Mouse (Mus musculus): ENCODE measurements around the gene Ucma. TPM values are rescaled to one million over a fixed set of nuclear protein-coding genes. Genes with fewer than 3 reads are reported as not detected.

Ucma gene
- polyA plus RNA-seq (2014; fragmentation: Illumina TruSeq; extraction: RNeasy Lipid Tissue Mini Kit (QIAGEN cat#74804); ENCODE audit: low read depth, low replicate concordance), result not detected

GRCm38 (mm10) chr2:4975807-4976206 lies at the start of gene Ucma:
TSS of gene Ucma (plus strand) at chr2:4976122.

GRCm38 (mm10) chr2:5012491-5013324 lies 36.8 kb downstream of the Ucma start, which contains the start of gene Mcm10:
TSS of gene Mcm10 (minus strand) at chr2:5012791.

Other genes starting within 250 kb of the Ucma start
- gene Sephs1, start 94.6 kb upstream of the Ucma start, polyA plus RNA-seq (2014; fragmentation: Illumina TruSeq; extraction: RNeasy Lipid Tissue Mini Kit (QIAGEN cat#74804); ENCODE audit: low read depth, low replicate concordance), result 10.1 TPM
- 1,007 TPM for gene Phyh, start 57.1 kb upstream of the Ucma start, polyA plus RNA-seq (2014; fragmentation: Illumina TruSeq; extraction: RNeasy Lipid Tissue Mini Kit (QIAGEN cat#74804); ENCODE audit: low read depth, low replicate concordance)
- gene Mcm10, start 36.7 kb downstream of the Ucma start, polyA plus RNA-seq (2014; fragmentation: Illumina TruSeq; extraction: RNeasy Lipid Tissue Mini Kit (QIAGEN cat#74804); ENCODE audit: low read depth, low replicate concordance), result 0.16 TPM
- gene Optn, start 87.9 kb downstream of the Ucma start, polyA plus RNA-seq (2014; fragmentation: Illumina TruSeq; extraction: RNeasy Lipid Tissue Mini Kit (QIAGEN cat#74804); ENCODE audit: low read depth, low replicate concordance), result 80.0 TPM
- 3.8 TPM for gene Ccdc3, start 161.7 kb downstream of the Ucma start, polyA plus RNA-seq (2014; fragmentation: Illumina TruSeq; extraction: RNeasy Lipid Tissue Mini Kit (QIAGEN cat#74804); ENCODE audit: low read depth, low replicate concordance)